Mouse (Mus musculus) gonadal fat pad, adult 2 months (tissue): ENCODE data around the gene Ablim1. TPM values are rescaled to one million over a fixed set of nuclear protein-coding genes. Genes with fewer than 3 reads are reported as not detected.

Source experiments
- DNase-seq: peaks from one replicate; pipeline ENCODE4 v3.0.0-alpha.2; 2012; ENCODE audit warnings: low read depth
- polyA plus RNA-seq: library from polyadenylated mRNA; depleted of rRNA; stranded (reverse); fragments of >200 nt; gene quantifications from 2 replicates; pipeline ENCODE4 v1.2.3, GENCODE M21; 2012

Gene Ablim1
- polyA plus RNA-seq, 1 experiment, result 57.5 TPM

DNA sequence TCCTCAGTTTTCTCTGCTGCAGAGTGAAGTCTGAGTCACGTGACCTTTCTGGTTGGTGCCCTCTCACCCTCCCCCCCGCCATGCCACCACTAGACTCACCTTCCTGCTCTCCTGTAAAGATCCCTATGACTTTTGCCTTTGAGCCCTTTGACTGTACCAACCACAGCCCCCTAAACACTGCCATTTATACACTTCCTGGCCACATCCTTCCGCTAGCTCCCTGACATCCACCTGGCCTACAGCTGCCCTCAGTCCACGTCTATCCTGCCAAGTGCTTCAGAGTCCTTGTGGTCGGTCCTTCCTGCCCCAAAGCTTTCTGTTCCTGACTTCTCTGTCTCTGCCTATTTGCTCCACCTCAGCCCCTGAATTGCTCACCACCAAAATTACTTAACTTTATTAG, 29.1 kb upstream of the Ablim1 start:
- no peak for DNase-seq

DNA sequence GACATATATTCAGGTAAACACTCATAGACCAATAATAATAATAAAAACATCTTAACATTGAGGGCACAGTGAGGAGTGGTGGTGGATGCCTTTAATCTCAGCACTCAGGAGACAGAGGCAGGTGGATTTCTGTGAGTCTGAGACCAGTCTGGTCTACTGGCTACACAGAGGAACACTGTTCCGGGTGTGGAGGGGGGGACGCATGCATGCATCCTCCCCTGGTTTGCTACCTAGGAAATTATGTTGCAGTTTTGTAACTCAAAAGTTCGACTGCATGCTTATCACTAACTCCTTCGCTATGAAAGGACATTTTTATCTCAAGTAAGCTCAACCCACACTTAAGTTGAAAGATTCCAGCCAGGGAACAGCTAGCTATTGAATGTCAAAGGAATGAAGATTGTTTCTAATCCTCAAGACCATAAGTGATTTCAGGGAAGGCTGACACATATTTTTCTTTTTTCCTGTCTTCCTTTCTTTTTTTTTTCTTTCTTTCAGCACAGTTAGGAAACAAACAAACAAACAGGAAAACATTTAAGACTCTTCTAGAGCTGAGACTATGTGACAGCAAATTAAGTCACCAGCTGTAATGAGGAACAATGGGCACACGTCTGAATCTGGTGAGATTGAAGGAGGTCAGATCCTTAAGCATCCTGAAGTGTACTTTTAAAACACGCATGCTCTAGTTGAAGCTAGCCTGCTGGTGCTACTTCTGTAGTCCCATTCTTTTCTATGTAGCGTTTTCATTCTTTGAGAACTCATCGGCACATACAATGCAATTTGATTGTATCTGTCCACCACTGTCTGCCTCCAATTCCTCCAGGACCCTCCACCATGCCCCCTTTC, 26.4 kb upstream of the Ablim1 start:
- no peak for DNase-seq

DNA sequence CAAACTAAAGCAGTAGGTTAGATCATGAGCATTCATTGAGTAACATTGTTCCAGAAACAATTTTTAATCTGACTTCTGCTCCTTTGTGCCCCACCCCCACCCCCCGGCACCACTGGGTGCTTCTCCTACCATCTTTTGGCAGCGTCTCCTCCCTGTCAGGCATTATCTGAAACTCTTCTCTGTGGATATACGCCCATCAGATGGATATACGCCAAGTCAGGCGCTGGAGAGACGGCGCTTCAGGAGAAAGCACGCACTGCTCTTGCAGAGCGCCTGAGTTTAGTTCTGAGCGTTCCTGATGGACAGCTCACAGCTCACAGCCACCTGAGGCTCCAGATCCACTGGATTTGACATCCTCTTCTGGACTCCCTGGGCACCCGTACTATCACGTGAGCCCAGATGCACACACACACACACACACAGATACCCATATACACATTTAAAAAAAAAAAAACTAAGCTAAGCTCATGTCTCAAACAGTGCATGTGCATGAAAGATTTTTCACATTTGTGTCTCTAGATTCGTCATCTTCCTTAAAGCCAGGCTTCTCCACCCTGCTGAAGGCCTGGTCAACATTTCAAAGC, 24.7 kb upstream of the Ablim1 start:
- no peak for DNase-seq

DNA sequence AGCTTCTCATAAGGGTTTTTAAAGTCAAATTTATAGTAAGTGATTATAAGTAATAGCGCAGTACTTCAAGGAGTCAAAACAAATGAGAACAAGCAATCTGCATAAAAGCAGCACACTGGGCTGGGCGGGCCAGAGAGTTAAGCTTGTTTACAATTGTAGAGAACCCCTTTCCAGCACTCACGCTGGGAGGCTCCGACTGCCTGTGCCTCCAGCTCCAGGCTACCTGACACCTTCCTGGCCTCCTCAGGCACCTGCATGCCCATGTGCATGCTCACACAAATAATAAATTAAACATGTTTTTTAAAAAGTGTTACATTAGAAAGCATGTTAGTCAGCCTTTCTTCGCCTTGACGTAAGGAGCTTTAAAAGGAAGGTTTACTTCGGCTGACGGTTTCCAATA, 20.4 kb upstream of the Ablim1 start:
- no peak for DNase-seq

DNA sequence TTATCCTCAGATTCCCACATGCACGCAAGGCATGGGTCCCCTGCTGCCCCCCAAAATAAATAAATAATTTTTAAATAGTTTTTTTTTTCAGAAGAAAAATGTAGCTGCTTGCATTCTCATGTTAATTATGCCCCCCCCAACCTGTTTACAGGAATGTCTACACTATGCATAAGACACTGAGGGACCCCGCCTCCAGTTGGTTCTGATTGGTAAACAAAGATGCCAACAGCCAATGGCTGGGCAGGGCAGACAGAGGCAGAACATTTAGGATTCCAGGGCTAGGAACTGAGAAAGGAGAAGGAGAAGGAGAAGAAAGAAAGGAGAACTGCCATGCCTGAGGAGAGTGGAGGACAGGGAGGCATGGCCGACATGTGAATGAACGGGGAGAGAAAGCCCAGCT, 18.6 kb upstream of the Ablim1 start:
- no peak for DNase-seq

DNA sequence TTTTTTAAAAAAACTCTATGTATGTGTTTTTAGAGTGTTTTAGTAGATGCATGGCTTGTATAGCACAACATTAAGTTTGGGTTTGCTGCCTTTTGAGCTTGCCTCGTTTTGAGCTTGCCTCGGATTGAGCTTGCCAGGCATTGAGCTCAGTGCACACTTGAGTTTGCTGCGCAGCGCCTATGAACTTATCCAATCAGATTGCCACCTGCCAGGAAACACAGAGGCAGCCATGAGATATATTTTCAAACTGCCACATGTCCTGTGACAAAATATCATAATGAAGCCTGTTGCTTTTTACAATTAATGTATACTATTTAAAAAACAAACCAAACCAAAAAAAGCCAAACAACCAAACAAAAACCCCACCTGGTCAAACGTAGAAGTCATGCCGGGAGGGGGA, 16.5 kb upstream of the Ablim1 start:
- DNase-seq, result no peak

DNA sequence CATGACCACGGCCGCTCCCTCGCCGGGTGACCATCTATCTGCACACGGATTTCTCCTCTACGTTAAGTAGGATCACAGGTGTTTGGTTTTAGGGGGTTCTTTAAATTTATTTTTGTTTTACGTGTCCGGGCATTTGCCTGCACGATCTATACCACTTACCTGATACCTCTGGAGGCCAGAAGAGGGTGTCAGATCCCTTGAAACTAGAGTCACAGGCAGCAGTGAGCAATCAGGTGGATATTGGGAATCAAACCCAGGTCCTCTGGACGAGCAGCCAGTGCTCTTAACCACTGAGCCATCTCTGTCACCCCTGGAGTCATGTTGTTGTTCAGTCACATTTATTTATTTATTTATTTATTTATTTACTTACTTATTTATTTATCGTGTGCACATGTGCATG, 15.6 kb upstream of the Ablim1 start:
- no peak for DNase-seq

DNA sequence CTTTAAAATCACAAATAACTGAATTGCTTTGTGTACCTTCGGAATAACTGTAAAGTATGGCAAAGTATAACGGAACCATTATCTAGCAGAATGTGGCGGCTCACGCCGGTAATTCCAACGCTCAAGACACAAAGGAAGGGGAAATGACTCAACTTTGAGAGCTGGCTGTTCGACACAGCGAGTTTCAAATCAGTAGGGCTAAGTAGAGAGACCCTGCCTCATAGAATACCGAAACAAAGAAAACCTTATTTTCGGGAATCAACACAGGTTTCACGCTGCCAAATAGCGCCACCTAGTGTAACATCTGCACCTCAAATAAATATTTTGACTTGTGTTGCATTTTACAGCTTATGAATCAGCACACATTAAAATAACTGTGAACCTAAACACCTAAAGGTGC, 14.1 kb upstream of the Ablim1 start:
- DNase-seq, result no peak

DNA sequence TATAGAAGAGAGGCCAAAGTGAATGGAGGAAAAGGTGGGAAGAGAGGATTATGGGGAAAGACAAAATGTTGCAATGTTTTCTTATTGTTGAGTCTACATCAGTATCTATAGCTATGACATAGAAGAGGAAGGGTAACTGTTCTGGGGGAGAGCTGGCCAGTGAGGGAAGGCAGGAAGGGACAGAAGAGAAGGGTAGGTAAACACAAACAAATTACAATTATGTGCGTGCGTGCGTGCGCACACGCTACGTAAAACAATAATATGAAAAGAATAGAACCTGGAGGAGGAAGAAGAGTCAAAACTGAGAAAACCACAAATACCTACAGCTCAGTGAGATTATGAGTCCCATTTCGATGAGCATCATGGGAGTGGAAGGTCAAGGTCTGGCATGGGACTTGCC, 13.6 kb upstream of the Ablim1 start:
- DNase-seq, result no peak

DNA sequence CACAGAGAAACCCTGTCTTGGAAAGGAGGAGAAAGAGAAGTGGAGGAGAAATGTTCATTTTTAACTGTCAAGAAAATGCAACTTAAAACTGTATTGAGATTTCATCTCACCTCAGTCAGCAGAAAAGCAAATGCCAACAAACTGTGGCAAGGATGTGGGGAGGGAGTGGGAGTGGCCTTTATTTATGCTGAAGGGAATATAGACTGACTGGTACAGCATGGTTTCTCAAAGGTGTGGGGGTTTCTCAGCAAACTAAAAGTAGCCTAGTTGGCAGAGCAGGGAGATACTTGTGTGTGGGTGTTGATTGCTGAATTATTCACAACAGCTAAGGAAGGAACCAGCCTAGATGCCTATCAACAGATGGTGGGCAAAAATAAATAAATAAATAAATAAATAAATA, 13.0 kb upstream of the Ablim1 start:
- DNase-seq, result no peak

DNA sequence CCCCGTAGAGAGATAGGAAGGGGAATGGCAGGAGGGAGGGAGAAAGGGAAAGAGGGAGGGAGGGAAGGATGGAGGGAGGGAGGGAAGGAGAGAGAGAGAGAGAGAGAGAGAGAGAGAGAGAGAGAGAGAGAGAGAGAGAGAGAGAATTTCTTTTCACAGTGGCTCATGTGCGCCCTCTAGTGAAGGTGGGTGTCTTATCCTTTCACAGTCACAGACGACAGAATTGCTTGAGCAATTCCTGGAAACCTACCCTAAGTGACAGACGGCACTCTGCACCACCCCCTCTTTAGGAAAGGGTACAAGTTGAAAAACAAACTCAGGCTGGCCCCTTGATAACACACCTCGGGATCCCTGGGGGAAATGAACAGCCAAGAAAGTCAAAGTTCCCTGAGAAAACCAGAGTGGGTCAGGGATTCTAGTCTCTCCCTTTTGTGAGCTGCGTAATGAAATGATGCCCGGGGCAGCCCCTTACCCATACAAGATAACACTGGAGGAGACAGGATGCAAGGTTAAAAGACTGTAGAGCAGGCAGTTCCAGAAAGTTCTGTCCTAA, 11.1 kb upstream of the Ablim1 start:
- DNase-seq, result no peak

DNA sequence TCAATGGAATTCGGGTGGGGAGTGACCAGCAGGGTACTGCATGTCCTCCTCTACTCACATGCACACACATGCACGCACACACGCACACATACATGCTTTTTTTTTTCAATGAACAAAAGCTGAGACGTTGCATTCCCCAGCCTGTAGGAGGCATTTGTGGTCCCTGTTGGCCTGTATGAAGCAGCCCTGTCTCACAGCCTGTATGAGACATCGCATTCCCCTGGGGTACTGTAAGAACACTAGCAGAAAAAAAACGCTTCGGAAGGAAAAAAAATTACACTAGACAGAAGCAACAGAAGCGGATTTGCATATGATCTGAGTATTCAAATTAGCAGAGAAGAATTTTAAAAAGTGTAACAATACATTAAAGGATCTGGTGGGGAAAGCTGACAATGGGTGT, 8.4 kb upstream of the Ablim1 start:
- DNase-seq, result no peak

DNA sequence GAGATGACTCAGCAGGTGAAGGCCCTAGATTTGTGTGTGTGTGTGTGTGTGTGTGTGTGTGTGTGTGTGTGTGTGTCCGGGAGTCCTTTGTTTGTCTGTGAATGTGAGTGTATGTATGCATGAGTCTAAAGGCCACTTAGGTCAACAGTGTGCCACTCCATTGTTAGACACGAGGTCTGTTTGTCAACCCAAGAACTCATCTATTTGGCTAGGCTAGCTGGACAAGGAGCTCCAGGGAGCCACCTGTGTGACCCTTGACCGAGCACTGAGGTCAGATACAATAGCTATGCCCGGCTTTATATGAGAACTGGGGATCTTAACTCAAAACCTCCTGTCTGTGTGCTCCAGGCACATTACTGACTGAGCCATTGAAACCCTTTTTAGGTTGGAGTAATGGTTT, 7.8 kb upstream of the Ablim1 start:
- no peak for DNase-seq

DNA sequence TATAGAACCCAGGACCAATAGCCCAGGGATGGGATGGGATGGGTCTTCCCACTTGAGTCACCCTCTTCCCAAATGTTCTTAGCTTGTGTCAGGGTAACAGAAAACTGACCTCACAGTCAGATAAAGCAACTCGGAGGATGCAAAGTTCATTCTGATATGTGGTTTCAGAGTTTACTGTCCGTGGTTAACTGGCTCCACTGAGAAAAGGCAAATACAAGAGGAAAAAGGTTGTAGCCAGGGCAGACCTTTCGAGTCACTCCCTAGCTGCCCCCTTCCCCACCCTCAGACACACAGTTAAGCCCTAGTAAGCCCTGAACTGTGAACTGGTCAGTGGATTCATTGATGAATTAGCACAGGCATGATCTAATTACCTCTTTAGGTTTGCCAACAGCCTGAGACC, 7.1 kb upstream of the Ablim1 start:
- no peak for DNase-seq

DNA sequence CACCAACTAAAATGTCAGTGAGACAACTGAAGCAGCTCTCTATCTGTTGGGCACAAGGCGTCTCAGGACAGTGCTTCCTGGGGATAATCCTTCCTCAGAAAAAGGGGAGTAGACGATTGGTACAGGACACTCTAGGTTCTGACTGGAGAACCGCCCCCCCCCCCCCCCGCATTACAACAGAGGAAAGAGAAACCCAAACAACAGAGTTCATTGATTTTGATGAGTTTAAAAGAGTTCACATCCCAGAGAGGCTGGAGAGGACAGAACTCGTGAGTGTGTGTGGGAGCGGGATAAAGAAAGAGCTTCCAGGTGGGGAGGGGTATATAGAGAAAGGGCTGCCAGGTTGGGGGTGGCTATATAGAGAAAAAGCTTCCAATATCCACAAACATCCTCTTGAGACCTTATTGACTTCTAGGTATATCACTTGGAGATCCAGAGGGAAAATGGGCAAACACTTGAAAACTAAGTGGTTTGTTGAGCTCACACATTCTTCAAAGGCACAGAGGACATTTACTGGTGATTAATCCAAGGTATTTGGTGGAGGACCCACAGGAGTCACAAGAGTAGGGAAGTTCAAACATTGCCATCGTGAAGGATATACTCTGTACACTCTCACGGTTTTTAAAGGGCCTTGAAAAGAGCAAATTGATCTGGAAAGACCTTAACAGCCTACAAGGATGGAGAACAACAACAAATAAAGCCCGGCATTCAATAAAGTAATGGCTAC, 6.1 kb upstream of the Ablim1 start:
- no peak for DNase-seq

DNA sequence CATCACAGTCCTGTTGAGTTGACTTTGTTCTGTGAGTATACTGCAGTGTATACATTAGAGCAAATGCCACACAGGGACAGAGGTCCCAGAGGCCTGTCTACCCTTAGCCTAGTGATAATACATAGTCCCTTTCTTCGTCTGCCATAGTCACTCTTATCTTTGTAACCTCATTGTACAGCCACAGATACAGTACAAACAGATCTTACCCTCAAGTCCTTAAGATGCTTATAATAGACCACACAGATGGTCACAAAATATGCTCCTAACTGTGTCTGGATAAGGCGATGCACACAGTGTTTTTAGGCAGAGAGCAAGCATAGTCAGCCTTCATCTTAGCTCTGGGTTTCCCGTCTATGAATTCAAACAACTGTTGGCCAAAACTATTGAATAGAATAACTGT, 1.9 kb upstream of the Ablim1 start:
- DNase-seq, result no peak

DNA sequence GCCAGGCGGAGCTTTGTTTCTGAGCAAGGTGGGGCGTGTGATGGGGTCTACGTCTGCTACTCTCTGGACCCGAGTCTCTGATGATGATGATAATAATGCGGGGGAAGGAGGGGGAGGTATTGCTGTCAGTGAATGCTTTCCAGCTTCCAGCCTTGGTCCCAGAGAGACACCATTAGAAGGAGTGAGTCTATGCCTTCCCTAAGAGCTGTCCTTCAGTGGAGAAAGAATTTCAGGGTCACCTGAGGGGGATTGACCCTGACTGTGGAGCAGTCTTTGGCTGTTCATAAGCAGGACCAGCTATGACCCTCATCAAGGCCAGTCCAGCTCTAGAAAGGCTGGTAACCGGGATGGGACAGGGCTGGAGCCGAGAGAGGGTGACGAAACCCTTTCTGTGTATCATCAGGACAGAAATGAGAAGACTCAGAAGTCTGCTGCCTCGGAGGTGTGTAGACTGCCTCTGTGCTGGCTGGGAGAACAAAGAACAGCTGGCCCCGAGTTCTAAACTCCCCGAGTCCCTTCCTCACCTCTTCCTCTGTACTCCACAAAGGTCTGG, 370 bp upstream of the Ablim1 start:
- no peak for DNase-seq

DNA sequence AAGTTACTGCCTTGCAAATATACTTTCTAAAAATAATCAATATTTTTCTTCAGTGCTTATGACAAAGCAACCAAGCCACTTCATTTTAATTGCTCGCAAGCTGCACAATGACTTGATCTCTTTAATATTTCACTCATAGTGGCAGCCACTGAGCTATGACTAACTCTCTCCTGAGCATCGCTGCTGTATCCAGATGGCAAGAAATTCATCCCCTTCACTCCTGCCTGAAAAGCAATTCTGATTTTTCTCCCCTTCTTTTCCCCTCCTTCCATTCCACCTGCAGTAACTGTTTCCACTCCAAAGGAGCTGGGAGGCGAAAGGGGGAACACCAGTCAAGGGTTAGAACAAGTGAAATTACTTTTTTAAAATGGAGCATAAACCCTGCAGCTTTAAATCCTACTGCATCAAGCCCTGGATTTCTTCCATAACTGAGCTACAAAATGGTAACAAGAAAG, 801 bp downstream of the Ablim1 start:
- DNase-seq, result no peak

DNA sequence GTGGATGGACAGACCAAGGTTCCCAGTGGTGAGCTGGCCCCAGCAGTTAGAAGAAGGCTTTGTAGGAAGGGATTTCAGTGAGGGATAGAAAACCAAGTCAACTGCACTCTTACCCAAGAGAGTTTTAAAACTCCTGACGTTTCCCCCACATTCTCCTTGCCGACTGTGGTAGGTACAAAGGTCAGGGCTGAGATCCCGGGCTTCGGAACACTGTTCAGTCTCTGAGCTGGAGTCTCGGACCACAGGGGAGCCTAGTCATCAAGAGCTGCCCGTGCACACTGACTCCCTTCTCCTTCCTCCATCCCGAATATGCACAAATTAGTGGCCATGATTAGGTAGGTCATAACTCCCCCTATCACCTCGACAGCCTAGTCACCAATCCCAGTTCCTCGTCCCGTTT, 1.5 kb downstream of the Ablim1 start:
- no peak for DNase-seq

DNA sequence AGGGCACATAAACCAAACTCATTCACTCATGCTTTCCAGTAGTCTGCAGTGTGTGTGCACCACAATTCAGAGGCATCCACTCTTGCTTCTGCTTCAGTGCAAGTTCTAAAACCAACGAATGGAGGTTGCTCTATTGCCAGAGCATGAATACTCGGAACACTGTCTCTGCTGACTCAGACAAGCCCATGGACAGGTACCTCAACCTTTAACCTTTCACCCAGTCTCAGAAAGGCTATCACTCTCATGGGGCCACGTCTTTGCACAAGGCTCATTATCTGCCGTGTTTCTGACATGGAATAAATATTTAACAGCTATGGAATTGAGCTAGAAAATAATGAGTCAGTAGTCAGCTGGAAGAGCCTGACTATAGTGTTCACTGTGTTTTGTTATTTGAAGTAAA, 4.7 kb downstream of the Ablim1 start:
- no peak for DNase-seq

DNA sequence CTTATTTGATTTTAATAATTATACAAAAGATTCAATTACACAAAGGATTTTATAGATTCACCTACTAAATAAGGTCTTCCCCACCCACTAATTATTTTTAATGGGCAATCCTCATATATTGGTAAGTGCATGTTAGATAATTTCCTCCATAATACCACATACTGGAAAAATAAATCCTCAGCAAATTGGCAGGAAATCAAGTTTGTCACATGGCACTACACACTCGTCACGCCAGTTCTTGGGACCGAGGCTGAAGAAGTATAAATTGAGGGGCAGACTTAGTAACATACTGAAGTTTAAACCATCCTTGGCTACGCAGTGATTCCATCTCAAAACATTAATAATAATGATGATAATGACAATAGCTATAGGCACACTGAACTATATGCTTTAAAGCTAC, 8.1 kb downstream of the Ablim1 start:
- no peak for DNase-seq

DNA sequence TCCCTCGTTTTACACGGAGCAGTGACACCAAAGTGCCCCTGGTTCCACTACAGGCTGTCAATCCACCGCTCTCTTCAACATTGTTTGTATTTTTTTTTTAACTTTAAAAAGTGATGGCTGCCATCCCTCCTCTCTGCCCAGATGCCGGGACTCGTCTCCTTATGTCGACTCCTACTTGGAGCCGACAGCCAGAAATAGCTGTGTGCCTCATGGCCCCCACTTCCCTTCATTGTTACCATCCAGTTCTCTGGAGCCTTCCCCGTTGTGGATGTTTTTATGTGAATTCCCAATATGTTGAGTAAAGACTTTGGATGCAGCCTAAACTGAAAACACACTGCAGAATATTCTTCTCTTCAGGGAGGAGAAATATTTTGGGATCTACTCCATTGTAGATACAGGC, 8.7 kb downstream of the Ablim1 start:
- no peak for DNase-seq
